Mouse (Mus musculus): ENCODE measurements at regions not wholly inside any gene's neighbourhood (a gene's known extent, or its start where the extent isn't known, plus 50 kb on each side); places are given as distances from the start of the nearest gene placed in this dataset.

DNA sequence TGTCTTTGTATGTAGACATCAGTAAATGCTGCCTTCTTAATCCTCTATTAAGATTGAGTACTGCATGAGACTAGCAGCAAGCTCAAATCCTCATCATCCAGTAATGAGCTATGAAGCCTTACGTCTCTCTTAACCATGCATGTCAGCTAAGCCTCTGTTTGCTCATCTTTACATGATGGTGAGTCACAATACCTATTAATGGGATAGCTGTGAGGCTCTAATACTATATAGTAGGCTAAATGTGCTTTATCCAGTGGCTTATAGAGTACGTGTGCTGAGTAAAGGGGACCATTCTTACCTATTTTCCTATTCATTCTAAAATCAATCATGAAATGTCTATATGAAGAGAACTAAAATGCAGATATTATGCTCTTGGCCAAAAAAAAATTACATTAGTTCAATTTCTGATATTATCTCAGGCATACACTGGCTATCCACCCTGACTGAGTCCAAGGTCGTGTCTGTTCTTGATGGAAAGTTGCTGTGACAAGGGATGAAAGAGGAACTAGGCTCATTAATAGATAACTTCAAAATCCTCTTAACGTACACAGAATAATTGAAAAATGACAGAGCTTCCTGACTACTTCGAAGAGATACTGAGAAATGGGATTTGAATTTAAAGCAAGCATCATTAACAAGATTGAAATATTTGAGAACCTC, 422.1 kb downstream of the Ipo11 start:
- Histone ChIP-seq H3K27me3 (ENCODE audit: insufficient read depth, low read length) (no peaks in the 10 kb centered on the region), H3K36me3 (ENCODE audit: insufficient read depth, low read length) (no peaks in the 10 kb centered on the region), H3K4me3 (replicated peaks; ENCODE audit: low read length) (no peak overlapping the region), H3K9me3 (ENCODE audit: low read length) (no peaks in the 10 kb centered on the region), H3K4me1 (replicated peaks; ENCODE audit: low read depth, low read length) (no peaks in the 10 kb centered on the region)
- TF ChIP-seq CTCF (conservative IDR thresholded peaks at IDR 0.05; ENCODE audit: low read length) (no peak), POU5F1 (IDR thresholded peaks at IDR 0.05; ENCODE audit: borderline replicate concordance, low read length) (no peak), NANOG (IDR thresholded peaks at IDR 0.05; ENCODE audit: borderline replicate concordance, low read length) (no peak)

DNA sequence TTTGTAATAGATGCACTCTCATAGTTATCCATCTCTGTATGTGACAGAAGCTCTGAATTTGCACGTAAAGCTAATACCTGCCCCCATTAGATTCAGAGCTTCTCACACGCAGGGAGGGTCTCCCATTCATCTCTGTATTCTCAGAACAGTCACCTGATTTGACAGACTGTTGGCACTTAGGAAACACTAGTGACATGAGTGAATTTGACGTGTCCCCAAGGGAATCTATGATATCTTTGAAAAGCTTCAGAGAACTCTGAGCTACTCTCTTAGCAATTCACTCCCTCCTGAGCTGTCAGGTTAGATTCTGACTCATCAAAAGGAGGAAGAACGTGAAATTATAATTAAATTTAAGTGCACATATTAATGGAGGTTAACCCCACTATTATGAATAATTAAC, 423.1 kb downstream of the Ipo11 start:
- TF ChIP-seq NANOG (IDR thresholded peaks at IDR 0.05; ENCODE audit: borderline replicate concordance, low read length) = no peak
- TF ChIP-seq POU5F1 (IDR thresholded peaks at IDR 0.05; ENCODE audit: borderline replicate concordance, low read length) = no peak
- Histone ChIP-seq H3K4me1 (replicated peaks; ENCODE audit: low read depth, low read length) (no peaks in the 10 kb centered on the region), H3K4me3 (replicated peaks; ENCODE audit: low read length) (no peak overlapping the region), H3K9me3 (ENCODE audit: low read length) (no peaks in the 10 kb centered on the region), H3K27me3 (ENCODE audit: insufficient read depth, low read length) (no peaks in the 10 kb centered on the region), H3K36me3 (ENCODE audit: insufficient read depth, low read length) (no peaks in the 10 kb centered on the region)

DNA sequence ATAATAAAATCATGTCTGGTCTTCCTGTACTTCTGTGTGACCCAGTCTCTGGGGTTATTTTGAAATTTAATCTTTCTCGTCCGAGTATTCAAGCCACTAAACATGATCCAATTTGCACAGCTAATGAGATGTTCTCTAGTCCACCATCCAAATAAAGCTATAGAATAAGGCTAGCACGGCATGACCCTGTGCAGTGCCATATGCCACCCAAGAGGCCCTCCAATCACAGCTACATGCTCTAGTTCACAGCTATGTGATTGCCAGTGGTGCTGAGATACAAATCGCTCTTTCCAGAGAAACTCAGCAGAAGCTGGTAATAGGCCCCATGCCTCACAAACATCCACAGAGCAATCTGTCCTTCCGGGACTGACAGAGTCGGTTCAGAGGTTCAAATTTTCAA, 426.3 kb downstream of the Ipo11 start:
- H3K4me1 ChIP-seq (replicated peaks; ENCODE audit: low read depth, low read length) = no peaks in the 10 kb centered on the region
- no peaks in the 10 kb centered on the region for H3K27me3 ChIP-seq (ENCODE audit: insufficient read depth, low read length)
- H3K9me3 ChIP-seq (ENCODE audit: low read length) = no peaks in the 10 kb centered on the region
- no peaks in the 10 kb centered on the region for H3K36me3 ChIP-seq (ENCODE audit: insufficient read depth, low read length)
- TF ChIP-seq NANOG (IDR thresholded peaks at IDR 0.05; ENCODE audit: borderline replicate concordance, low read length) = no peak
- TF ChIP-seq CTCF (conservative IDR thresholded peaks at IDR 0.05; ENCODE audit: low read length) = no peak
- no peak for TF ChIP-seq POU5F1 (IDR thresholded peaks at IDR 0.05; ENCODE audit: borderline replicate concordance, low read length)
- no peak overlapping the region for H3K4me3 ChIP-seq (replicated peaks; ENCODE audit: low read length)

DNA sequence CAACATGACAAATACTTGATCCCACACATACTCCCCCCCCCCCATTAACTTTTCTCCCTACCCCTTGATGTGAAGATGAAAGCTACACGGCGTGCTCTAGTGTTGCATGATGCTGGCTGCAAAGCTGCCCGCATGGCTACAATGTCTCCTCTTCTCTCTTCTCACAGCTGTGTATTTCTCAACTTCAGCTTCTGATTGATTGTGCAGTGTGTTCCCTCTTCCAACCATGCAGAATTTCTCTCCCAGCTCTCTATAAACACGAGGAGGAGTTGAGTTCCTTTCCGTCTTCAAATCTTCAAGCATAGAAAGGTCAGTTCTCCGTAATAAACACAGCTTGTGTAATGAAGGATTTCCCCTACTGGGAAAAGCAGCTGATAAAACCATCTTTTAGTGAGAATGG, 435.5 kb downstream of the Ipo11 start:
- H3K4me1 ChIP-seq (replicated peaks; ENCODE audit: low read depth, low read length) = no peaks in the 10 kb centered on the region
- peaks cover 16% of the 10 kb centered on the region for H3K9me3 ChIP-seq (ENCODE audit: low read length)
- no peaks in the 10 kb centered on the region for H3K27me3 ChIP-seq (ENCODE audit: insufficient read depth, low read length)
- no peak overlapping the region for H3K4me3 ChIP-seq (replicated peaks; ENCODE audit: low read length)
- no peak for TF ChIP-seq CTCF (conservative IDR thresholded peaks at IDR 0.05; ENCODE audit: low read length)
- no peaks in the 10 kb centered on the region for H3K36me3 ChIP-seq (ENCODE audit: insufficient read depth, low read length)

DNA sequence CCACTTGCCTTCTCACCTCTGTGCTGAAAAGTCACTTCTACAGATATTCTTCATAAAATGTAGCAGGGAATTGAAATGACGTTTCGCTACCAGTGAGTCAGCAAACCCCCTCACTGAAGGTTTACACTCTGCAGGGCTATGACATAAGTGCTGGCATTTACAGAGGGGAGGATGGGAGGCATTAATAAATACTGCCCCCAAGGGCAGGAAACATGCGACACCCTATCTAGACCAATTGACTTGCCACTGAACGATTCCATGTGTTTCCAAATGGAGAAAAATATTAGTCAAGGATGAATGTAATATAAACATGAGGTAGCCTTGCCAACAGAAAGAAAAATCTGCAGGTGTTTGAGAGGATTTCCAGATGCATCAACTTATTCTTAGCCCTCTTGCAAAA, 465.5 kb downstream of the Ipo11 start:
- H3K9me3 ChIP-seq (ENCODE audit: low read length) = peaks cover 4% of the 10 kb centered on the region
- H3K36me3 ChIP-seq (ENCODE audit: insufficient read depth, low read length) = no peaks in the 10 kb centered on the region
- no peaks in the 10 kb centered on the region for H3K27me3 ChIP-seq (ENCODE audit: insufficient read depth, low read length)
- no peaks in the 10 kb centered on the region for H3K4me1 ChIP-seq (replicated peaks; ENCODE audit: low read depth, low read length)
- H3K4me3 ChIP-seq (replicated peaks; ENCODE audit: low read length) = no peak overlapping the region
- no peak for TF ChIP-seq POU5F1 (IDR thresholded peaks at IDR 0.05; ENCODE audit: borderline replicate concordance, low read length)
- TF ChIP-seq CTCF (conservative IDR thresholded peaks at IDR 0.05; ENCODE audit: low read length) = no peak
- TF ChIP-seq NANOG (IDR thresholded peaks at IDR 0.05; ENCODE audit: borderline replicate concordance, low read length) = no peak

DNA sequence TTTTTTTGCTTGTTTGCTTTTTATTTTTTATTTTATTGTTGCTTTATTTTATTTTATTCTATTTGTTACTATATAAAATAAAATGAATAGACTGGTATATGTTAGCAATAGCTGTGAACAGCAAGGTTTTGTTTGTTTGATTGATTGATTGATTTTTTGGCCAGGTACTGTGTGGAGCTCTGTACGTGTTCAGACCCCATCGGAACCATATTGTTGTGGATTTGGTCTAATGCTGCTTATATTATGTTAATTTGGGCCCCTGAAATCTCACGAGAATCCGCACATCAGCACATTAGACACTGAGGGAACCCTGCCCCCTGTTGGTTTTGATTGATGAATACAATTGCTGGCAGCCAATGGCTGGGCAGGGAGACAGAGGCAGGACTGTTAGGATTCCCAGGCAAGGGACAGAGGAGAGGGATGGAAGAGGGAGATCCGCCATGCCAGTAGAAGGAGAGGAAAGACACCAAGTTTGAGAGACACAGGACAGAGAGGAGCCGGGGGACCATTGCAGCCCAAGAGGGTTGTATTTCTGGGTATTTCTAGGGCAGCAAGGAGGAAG, 482.3 kb downstream of the Ipo11 start:
- H3K9me3 ChIP-seq (ENCODE audit: low read length) = no peaks in the 10 kb centered on the region
- no peaks in the 10 kb centered on the region for H3K27me3 ChIP-seq (ENCODE audit: insufficient read depth, low read length)
- H3K4me1 ChIP-seq (replicated peaks; ENCODE audit: low read depth, low read length) = no peaks in the 10 kb centered on the region
- H3K4me3 ChIP-seq (replicated peaks; ENCODE audit: low read length) = no peak overlapping the region
- no peaks in the 10 kb centered on the region for H3K36me3 ChIP-seq (ENCODE audit: insufficient read depth, low read length)
- no peak for TF ChIP-seq NANOG (IDR thresholded peaks at IDR 0.05; ENCODE audit: borderline replicate concordance, low read length)
- TF ChIP-seq POU5F1 (IDR thresholded peaks at IDR 0.05; ENCODE audit: borderline replicate concordance, low read length) = no peak
- no peak for TF ChIP-seq CTCF (conservative IDR thresholded peaks at IDR 0.05; ENCODE audit: low read length)

DNA sequence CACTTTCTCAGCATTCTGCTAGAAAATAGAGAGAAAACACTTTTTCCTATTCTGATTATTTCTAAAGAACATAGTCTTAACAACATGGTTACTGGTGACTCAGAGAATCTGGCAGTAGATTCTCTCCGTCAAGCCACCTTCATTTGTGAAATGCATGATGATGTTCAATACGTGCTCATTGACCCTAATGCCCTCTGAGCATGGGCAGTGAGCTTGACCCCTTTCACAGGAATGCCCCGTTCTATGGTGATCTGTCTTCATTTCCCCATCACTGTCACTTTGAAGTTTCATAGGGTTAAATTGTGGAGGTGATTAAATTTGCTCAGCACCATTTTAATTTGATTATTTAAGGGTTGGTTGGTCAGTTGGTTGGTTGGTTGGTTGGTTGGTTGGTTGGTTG, 504.6 kb downstream of the Ipo11 start:
- Histone ChIP-seq H3K27me3 (ENCODE audit: insufficient read depth, low read length) (no peaks in the 10 kb centered on the region), H3K9me3 (ENCODE audit: low read length) (no peaks in the 10 kb centered on the region), H3K4me1 (replicated peaks; ENCODE audit: low read depth, low read length) (peaks cover 6% of the 10 kb centered on the region), H3K4me3 (replicated peaks; ENCODE audit: low read length) (no peak overlapping the region), H3K36me3 (ENCODE audit: insufficient read depth, low read length) (no peaks in the 10 kb centered on the region)
- TF ChIP-seq CTCF (conservative IDR thresholded peaks at IDR 0.05; ENCODE audit: low read length) (no peak), NANOG (IDR thresholded peaks at IDR 0.05; ENCODE audit: borderline replicate concordance, low read length) (no peak), POU5F1 (IDR thresholded peaks at IDR 0.05; ENCODE audit: borderline replicate concordance, low read length) (no peak)

DNA sequence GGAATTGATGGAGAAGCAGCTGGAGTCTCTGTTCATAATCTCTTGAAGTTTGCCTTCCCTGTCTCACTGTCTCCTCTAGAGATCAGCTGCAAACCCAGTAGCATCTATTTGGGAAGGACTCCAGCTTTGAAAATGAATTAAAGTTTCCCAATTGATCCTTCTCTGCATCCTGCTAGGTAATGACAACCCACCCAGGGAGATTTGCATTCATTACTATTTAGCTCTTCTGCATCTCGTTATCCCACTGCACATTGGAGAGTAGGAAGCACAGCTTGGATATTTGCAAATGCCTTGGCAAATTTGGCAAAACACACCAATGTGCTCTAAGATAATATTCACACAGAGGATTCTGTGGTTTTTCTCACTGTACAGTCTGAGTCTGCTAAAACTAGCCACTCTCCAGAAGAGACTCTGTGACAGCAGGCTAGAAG, 530.1 kb downstream of the Ipo11 start:
- Histone ChIP-seq H3K4me1 (replicated peaks; ENCODE audit: low read depth, low read length) (no peaks in the 10 kb centered on the region), H3K27me3 (ENCODE audit: insufficient read depth, low read length) (no peaks in the 10 kb centered on the region), H3K4me3 (replicated peaks; ENCODE audit: low read length) (no peak overlapping the region), H3K9me3 (ENCODE audit: low read length) (no peaks in the 10 kb centered on the region), H3K36me3 (ENCODE audit: insufficient read depth, low read length) (no peaks in the 10 kb centered on the region)
- TF ChIP-seq CTCF (conservative IDR thresholded peaks at IDR 0.05; ENCODE audit: low read length) (no peak), NANOG (IDR thresholded peaks at IDR 0.05; ENCODE audit: borderline replicate concordance, low read length) (no peak), POU5F1 (IDR thresholded peaks at IDR 0.05; ENCODE audit: borderline replicate concordance, low read length) (no peak)

DNA sequence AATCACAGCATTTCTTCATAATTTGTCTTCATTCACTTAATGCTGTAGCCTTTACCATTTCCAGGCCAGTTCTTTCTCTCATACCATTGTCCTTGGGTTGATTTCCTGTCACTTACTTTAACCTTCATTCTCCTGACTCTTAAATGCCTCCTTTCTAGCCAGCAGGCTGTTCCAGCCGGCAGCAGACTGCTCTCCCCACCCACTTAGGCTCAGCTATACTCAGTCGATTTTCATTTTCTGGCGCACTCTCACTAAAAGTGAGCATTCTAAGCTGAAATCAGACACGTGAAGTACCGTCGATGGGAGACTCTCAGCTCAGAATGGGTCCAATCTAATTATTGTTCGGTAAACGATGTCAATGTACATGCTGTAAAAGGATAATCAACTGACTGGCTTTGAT, 544.1 kb downstream of the Ipo11 start:
- Histone ChIP-seq H3K27me3 (ENCODE audit: insufficient read depth, low read length) (no peaks in the 10 kb centered on the region), H3K4me1 (replicated peaks; ENCODE audit: low read depth, low read length) (0 out of 2 replicates have a peak, but pooled peaks cover 3% of the 10 kb centered on the region), H3K4me3 (replicated peaks; ENCODE audit: low read length) (no peak overlapping the region), H3K9me3 (ENCODE audit: low read length) (no peaks in the 10 kb centered on the region), H3K36me3 (ENCODE audit: insufficient read depth, low read length) (no peaks in the 10 kb centered on the region)
- TF ChIP-seq NANOG (IDR thresholded peaks at IDR 0.05; ENCODE audit: borderline replicate concordance, low read length) (no peak), CTCF (conservative IDR thresholded peaks at IDR 0.05; ENCODE audit: low read length) (no peak), POU5F1 (IDR thresholded peaks at IDR 0.05; ENCODE audit: borderline replicate concordance, low read length) (no peak)
